Mouse (Mus musculus): Measurements from ENCODE around the gene Nlrp3. TPM values are rescaled to one million over a fixed set of nuclear protein-coding genes. Genes with fewer than 3 reads are reported as not detected.
"Not testable (repeated sequence)": the region's sequence is repeated elsewhere in the genome, so short reads cannot be mapped to it uniquely, and the experiment has no call there.

Gene Nlrp3
- total RNA-seq, 1 experiment, result 0.09 TPM

GRCm38 (mm10) chr11:59562336-59562735, 21.0 kb downstream of the Nlrp3 start:
- no peak overlapping the region for H3K4me3 ChIP-seq (ENCODE audit: insufficient read depth in 1 of 2, low read depth in 1 of 2, low read length in 2 of 2, poor library complexity in 1 of 2, severe bottlenecking in 1 of 2)
- no peak overlapping the region for H3K27ac ChIP-seq (ENCODE audit: insufficient read depth, low read depth, low read length, poor library complexity, severe bottlenecking)
- H3K9me3 ChIP-seq (ENCODE audit: control insufficient read depth, insufficient read depth, low read depth, low read length), result no peaks in the 10 kb centered on the region
- H3K9ac ChIP-seq (ENCODE audit: insufficient read depth, low read depth, low read length, poor library complexity, severe bottlenecking), result no peak overlapping the region
- DNase-seq (ENCODE audit: low read depth, low spot score), result no peak
- H3K36me3 ChIP-seq (ENCODE audit: control insufficient read depth, insufficient read depth, low read length, poor library complexity, severe bottlenecking), result no peaks in the 10 kb centered on the region
- TF ChIP-seq ZC3H11A (IDR thresholded peaks at IDR 0.05; ENCODE audit: borderline replicate concordance, low read depth, low read length), result no peak
- TF ChIP-seq MAFK (IDR thresholded peaks at IDR 0.05; ENCODE audit: insufficient read depth, low read depth, low read length), result no peak
- TF ChIP-seq HCFC1 (IDR thresholded peaks at IDR 0.05; ENCODE audit: borderline replicate concordance, insufficient read depth, low read length), result no peak
- TF ChIP-seq CHD2 (IDR thresholded peaks at IDR 0.05; ENCODE audit: low read depth, low read length), result no peak
- TF ChIP-seq ZNF384 (IDR thresholded peaks at IDR 0.05; ENCODE audit: low read depth, low read length), result no peak
- in situ Hi-C loops (cut with MboI; ENCODE audit: low sequenced_read_pairs in 2 of 2, unreplicated experiment in 2 of 2), result no loop called here
- peaks cover 3 to 12% of the 10 kb centered on the region in 2 experiments; a peak in 3 of 4 replicates for H3K4me1 ChIP-seq (ENCODE audit: control insufficient read depth in 2 of 2, insufficient read depth in 2 of 2, low read length in 2 of 2, poor library complexity in 1 of 2)

GRCm38 (mm10) chr11:59562837-59563236, 21.5 kb downstream of the Nlrp3 start:
- Histone ChIP-seq H3K9ac (ENCODE audit: insufficient read depth, low read depth, low read length, poor library complexity, severe bottlenecking) (no peak overlapping the region), H3K36me3 (ENCODE audit: control insufficient read depth, insufficient read depth, low read length, poor library complexity, severe bottlenecking) (no peaks in the 10 kb centered on the region), H3K27ac (ENCODE audit: insufficient read depth, low read depth, low read length, poor library complexity, severe bottlenecking) (no peak overlapping the region), H3K4me1 (ENCODE audit: control insufficient read depth in 2 of 2, insufficient read depth in 2 of 2, low read length in 2 of 2, poor library complexity in 1 of 2) (peaks cover 3 to 12% of the 10 kb centered on the region in 2 experiments; a peak in 3 of 4 replicates), H3K4me3 (ENCODE audit: insufficient read depth in 1 of 2, low read depth in 1 of 2, low read length in 2 of 2, poor library complexity in 1 of 2, severe bottlenecking in 1 of 2) (no peak overlapping the region), H3K9me3 (ENCODE audit: control insufficient read depth, insufficient read depth, low read depth, low read length) (no peaks in the 10 kb centered on the region)
- in situ Hi-C loops (cut with MboI; ENCODE audit: low sequenced_read_pairs in 2 of 2, unreplicated experiment in 2 of 2), result no loop called here
- TF ChIP-seq ZC3H11A (IDR thresholded peaks at IDR 0.05; ENCODE audit: borderline replicate concordance, low read depth, low read length) (no peak), HCFC1 (IDR thresholded peaks at IDR 0.05; ENCODE audit: borderline replicate concordance, insufficient read depth, low read length) (no peak), CHD2 (IDR thresholded peaks at IDR 0.05; ENCODE audit: low read depth, low read length) (no peak), ZNF384 (IDR thresholded peaks at IDR 0.05; ENCODE audit: low read depth, low read length) (no peak), MAFK (IDR thresholded peaks at IDR 0.05; ENCODE audit: insufficient read depth, low read depth, low read length) (no peak)
- DNase-seq (ENCODE audit: low read depth, low spot score), result no peak

- no peaks in the 10 kb centered on the region for H3K9me3 ChIP-seq (ENCODE audit: control insufficient read depth, insufficient read depth, low read depth, low read length)
- H3K4me1 ChIP-seq (ENCODE audit: control insufficient read depth in 2 of 2, insufficient read depth in 2 of 2, low read length in 2 of 2, poor library complexity in 1 of 2), result peaks cover 0 to 11% of the 10 kb centered on the region in 2 experiments; a peak in 2 of 4 replicates
- H3K27ac ChIP-seq (ENCODE audit: insufficient read depth, low read depth, low read length, poor library complexity, severe bottlenecking), result no peak overlapping the region
- TF ChIP-seq ZNF384 (IDR thresholded peaks at IDR 0.05; ENCODE audit: low read depth, low read length), result no peak
- no peak for TF ChIP-seq HCFC1 (IDR thresholded peaks at IDR 0.05; ENCODE audit: borderline replicate concordance, insufficient read depth, low read length)
- no peak for TF ChIP-seq MAFK (IDR thresholded peaks at IDR 0.05; ENCODE audit: insufficient read depth, low read depth, low read length)
- TF ChIP-seq CHD2 (IDR thresholded peaks at IDR 0.05; ENCODE audit: low read depth, low read length), result no peak
- TF ChIP-seq ZC3H11A (IDR thresholded peaks at IDR 0.05; ENCODE audit: borderline replicate concordance, low read depth, low read length), result no peak
- no peak for DNase-seq (ENCODE audit: low read depth, low spot score)
- no peaks in the 10 kb centered on the region for H3K36me3 ChIP-seq (ENCODE audit: control insufficient read depth, insufficient read depth, low read length, poor library complexity, severe bottlenecking)
- H3K4me3 ChIP-seq (ENCODE audit: insufficient read depth in 1 of 2, low read depth in 1 of 2, low read length in 2 of 2, poor library complexity in 1 of 2, severe bottlenecking in 1 of 2), result no peak overlapping the region
- no peak overlapping the region for H3K9ac ChIP-seq (ENCODE audit: insufficient read depth, low read depth, low read length, poor library complexity, severe bottlenecking)
- in situ Hi-C loops (cut with MboI; ENCODE audit: low sequenced_read_pairs in 2 of 2, unreplicated experiment in 2 of 2), result no loop called here
Measured at GRCm38 (mm10) chr11:59569306-59569705, 27.9 kb downstream of the Nlrp3 start.

GRCm38 (mm10) chr11:59575726-59576125, 34.4 kb downstream of the Nlrp3 start:
- H3K36me3 ChIP-seq (ENCODE audit: control insufficient read depth, insufficient read depth, low read length, poor library complexity, severe bottlenecking), result no peaks in the 10 kb centered on the region
- H3K4me3 ChIP-seq (ENCODE audit: insufficient read depth in 1 of 2, low read depth in 1 of 2, low read length in 2 of 2, poor library complexity in 1 of 2, severe bottlenecking in 1 of 2), result no peak overlapping the region
- no peak for TF ChIP-seq MAFK (IDR thresholded peaks at IDR 0.05; ENCODE audit: insufficient read depth, low read depth, low read length)
- TF ChIP-seq ZC3H11A (IDR thresholded peaks at IDR 0.05; ENCODE audit: borderline replicate concordance, low read depth, low read length), result no peak
- TF ChIP-seq CHD2 (IDR thresholded peaks at IDR 0.05; ENCODE audit: low read depth, low read length), result no peak
- TF ChIP-seq ZNF384 (IDR thresholded peaks at IDR 0.05; ENCODE audit: low read depth, low read length), result no peak
- TF ChIP-seq HCFC1 (IDR thresholded peaks at IDR 0.05; ENCODE audit: borderline replicate concordance, insufficient read depth, low read length), result no peak
- in situ Hi-C loops (cut with MboI; ENCODE audit: low sequenced_read_pairs in 2 of 2, unreplicated experiment in 2 of 2), result no loop called here
- H3K4me1 ChIP-seq (ENCODE audit: control insufficient read depth in 2 of 2, insufficient read depth in 2 of 2, low read length in 2 of 2, poor library complexity in 1 of 2), result peaks cover 0 to 5% of the 10 kb centered on the region in 2 experiments; a peak in 1 of 4 replicates
- H3K27ac ChIP-seq (ENCODE audit: insufficient read depth, low read depth, low read length, poor library complexity, severe bottlenecking), result no peak overlapping the region
- H3K9ac ChIP-seq (ENCODE audit: insufficient read depth, low read depth, low read length, poor library complexity, severe bottlenecking), result no peak overlapping the region
- no peaks in the 10 kb centered on the region for H3K9me3 ChIP-seq (ENCODE audit: control insufficient read depth, insufficient read depth, low read depth, low read length)
- DNase-seq (ENCODE audit: low read depth, low spot score), result no peak

- H3K4me1 ChIP-seq (ENCODE audit: control insufficient read depth in 2 of 2, insufficient read depth in 2 of 2, low read length in 2 of 2, poor library complexity in 1 of 2); H3K9me3 ChIP-seq (ENCODE audit: control insufficient read depth, insufficient read depth, low read depth, low read length); H3K36me3 ChIP-seq (ENCODE audit: control insufficient read depth, insufficient read depth, low read length, poor library complexity, severe bottlenecking); H3K4me3 ChIP-seq (ENCODE audit: insufficient read depth in 1 of 2, low read depth in 1 of 2, low read length in 2 of 2, poor library complexity in 1 of 2, severe bottlenecking in 1 of 2); H3K9ac ChIP-seq (ENCODE audit: insufficient read depth, low read depth, low read length, poor library complexity, severe bottlenecking); DNase-seq (ENCODE audit: low read depth, low spot score); H3K27ac ChIP-seq (ENCODE audit: insufficient read depth, low read depth, low read length, poor library complexity, severe bottlenecking); in situ Hi-C loops (cut with MboI; ENCODE audit: low sequenced_read_pairs in 2 of 2, unreplicated experiment in 2 of 2): not testable (repeated sequence)
Measured at GRCm38 (mm10) chr11:59576135-59576534, 34.8 kb downstream of the Nlrp3 start, which contains the start of gene Olfr222. Gene Olfr222 (minus strand): TSS chr11:59576235.

Data from ES-E14 (cell line).